ENCODE assay signal across 18 mouse cellular contexts in the genomic region with DNA sequence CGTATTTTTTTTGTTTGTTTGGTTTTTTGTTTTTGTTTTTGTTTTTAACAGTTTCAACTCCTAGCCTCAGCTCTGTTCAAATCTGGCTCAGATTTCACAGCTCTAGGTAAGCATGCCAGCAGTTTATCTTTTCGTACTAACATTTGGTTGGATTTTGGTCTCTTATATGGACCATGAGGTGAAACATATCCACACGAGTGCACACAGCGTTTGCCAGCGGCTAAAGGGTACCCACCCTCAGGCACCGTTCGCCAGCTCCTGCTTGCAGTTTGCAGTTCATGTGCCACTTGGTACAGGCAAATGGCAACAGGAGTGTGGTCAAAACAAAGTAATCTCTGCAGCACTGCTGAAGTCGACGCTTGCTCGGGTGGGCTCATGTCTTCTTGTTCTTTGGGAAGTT.
"Had no signal": no experiment of that assay in that cellular context is flagged by ENCODE, and none has a peak within 500 bp of the region (broad histone marks: within the 10 kb centered on the region; RNA-seq: fewer than 3 reads in every experiment).

No protein-coding gene starts in this region.

- H3K27ac ChIP-seq: midbrain, embryonic 10.5 days; midbrain, embryonic 12.5 days; neural tube, embryonic 13.5 days; neural tube, embryonic 15.5 days had no signal

- H3K4me2 ChIP-seq: lung, embryonic 14.5 days; midbrain, embryonic 12.5 days; neural tube, embryonic 13.5 days; neural tube, embryonic 15.5 days had no signal

- H3K4me1 ChIP-seq: midbrain, embryonic 12.5 days; neural tube, embryonic 13.5 days had no signal

- H3K4me3 ChIP-seq: midbrain, embryonic 10.5 days; midbrain, embryonic 12.5 days; myocyte; neural tube, embryonic 13.5 days; neural tube, embryonic 15.5 days had no signal

- H3K9me3 ChIP-seq: midbrain, embryonic 10.5 days; midbrain, embryonic 12.5 days; neural tube, embryonic 13.5 days; neural tube, embryonic 15.5 days had no signal

- H3K9ac ChIP-seq: lung, embryonic 14.5 days; midbrain, embryonic 12.5 days; neural tube, embryonic 13.5 days; neural tube, embryonic 15.5 days had no signal

- ATAC-seq: midbrain, embryonic 16.5 days had no signal

- H3K27me3 ChIP-seq: midbrain, embryonic 12.5 days; neural tube, embryonic 13.5 days; neural tube, embryonic 15.5 days had no signal

- DNase-seq: lung, embryonic 14.5 days; lung, postnatal 10 days; lung, postnatal 4 days; midbrain, embryonic 14.5 days; retina, postnatal 1 day; right cerebral cortex, adult 18-20 months; right cerebral cortex, postnatal 25 days; right cerebral cortex, postnatal 4 days; spleen, adult 18-20 months; thymus, adult 18-20 months; thymus, postnatal 14 days; thymus, postnatal 36 days had no signal
